Mouse (Mus musculus) gastrocnemius, adult 8-10 months (tissue): ENCODE data around the gene Itgb3. TPM values are rescaled to one million over a fixed set of nuclear protein-coding genes. Genes with fewer than 3 reads are reported as not detected.
A peak's percentile ranks its signal among the peaks of the same experiment; 100 is the strongest.

Experiments used
- DNase-seq, 2 experiments: peaks; one replicate each; pipeline ENCODE4 v3.0.0; 2022; ENCODE audit warnings: low spot score in 2 of 2
- total RNA-seq, 4 experiments: library from RNA; stranded (reverse); gene quantifications; 2 replicates each; pipeline ENCODE4 v1.2.4; 2022

Itgb3 gene
- total RNA-seq, 4 experiments from 2014 or later: 0.36 to 0.70 (median 0.54) TPM

DNA sequence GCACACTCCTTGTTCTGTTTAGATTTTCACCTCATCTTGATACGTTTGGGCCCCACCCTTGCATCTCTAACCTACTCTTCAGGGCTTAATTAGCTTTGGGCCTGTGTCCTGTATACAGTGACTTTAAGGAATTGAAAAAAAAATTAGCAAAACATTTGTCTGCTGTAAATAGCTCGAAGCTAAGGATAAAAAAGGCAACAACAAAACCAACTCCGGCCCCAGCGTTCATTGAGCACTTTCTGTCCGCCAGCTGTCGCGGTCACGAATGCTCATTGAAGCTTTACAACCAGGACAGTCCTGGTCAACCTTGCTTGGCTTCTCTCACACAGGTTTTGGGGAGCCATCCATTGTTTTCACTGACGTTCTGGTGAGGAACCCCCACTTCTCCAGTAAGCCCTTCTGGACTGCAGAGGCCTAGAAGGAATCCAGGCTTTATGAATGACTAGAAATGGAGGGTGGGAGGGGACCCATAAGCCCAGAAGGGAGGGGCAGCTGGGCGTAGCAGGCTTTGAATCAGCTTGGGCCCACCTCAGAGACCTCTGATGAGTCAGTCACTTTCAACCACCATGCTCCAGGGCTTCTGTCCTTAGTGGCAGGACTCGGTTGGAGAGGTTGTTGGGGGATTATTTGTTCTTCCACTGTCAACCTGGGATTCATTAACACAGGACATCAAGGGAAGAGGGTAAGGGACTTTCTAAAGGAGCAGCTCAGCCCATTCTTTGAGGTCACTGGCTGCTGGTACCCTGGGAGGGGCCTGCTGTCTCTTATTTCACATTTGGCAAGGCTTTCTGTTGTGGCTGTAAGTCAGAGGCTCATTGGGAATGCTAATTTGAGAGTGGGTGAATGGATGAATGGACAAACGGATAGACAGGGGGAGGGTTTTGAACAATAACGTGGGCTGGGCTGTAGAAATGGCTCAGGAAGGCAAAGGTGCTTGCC, 11.6 kb downstream of the Itgb3 start:
- DNase-seq: no peak

DNA sequence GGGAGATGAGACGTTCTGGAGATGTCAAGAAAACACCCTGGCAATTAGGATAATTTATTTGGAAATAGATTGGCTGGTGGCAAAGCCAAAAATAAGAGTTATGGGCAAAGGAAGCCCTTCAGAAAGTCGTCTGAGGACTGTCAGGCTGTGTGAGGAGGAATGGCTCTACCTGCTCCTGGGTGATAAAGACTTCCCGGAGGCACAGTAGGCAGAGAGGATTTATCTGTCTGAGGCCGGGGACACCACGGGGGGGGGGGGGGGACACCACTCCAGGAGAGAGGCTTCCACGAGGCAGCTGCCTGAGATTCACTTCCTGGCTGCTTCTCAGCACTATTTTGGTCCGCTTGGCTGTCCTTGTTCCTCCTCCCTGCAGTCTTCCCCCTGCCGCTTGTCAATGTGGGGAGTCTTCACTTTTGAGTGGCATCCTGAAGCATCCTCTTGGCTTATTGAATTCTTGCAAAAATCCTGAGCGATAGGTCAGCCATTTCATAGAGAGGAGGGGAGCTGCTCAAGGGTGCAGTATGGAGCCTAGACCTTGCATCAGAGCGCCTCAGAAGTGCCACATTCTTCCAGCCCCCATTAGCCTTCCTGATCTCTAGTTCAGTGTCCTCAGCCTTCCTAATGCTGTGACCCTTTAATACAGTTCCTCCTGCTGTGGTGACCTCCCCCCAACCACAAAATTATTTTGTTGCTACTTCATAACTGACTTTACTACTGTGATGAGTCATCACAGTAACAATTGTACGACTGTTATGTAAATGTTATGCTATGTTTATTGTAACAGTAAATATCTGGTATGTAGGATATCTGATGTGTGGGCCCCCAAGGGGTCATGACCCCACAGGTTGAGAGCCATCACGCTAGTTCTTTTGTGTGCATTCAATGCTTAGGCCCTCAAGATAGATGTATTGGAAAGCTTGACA, 14.5 kb downstream of the Itgb3 start:
- no peak for DNase-seq

DNA sequence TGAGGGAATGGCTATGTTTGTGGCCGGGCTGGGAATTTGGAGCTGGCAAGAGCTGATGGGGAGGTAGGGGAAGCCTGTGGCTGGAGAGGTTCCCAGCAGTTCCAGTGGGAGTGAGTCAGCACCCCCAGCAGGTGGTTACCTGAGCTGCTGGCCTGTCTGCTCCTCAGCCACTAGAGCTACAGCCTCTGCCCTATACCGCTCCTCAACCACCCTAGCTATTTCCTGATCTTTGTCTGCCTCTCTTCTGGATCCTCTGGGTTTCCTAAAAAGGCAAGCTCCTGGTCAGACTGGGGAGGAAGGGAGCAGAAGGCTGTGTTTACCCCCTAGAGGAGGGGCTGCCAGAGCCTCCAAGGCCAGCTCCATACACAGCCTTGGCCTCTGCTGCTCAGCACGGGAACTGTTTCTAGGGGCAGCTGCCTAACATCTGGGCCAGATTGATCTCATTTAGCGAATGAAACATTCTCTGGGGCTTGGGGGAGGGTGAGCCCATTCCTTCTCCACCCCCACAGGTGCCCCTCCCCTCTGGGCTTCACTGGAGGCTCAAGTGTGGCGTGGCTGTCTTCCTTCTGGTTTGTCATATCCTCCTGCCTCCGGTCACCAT, 17.1 kb downstream of the Itgb3 start:
- peak; percentile 46 to 54 for DNase-seq

DNA sequence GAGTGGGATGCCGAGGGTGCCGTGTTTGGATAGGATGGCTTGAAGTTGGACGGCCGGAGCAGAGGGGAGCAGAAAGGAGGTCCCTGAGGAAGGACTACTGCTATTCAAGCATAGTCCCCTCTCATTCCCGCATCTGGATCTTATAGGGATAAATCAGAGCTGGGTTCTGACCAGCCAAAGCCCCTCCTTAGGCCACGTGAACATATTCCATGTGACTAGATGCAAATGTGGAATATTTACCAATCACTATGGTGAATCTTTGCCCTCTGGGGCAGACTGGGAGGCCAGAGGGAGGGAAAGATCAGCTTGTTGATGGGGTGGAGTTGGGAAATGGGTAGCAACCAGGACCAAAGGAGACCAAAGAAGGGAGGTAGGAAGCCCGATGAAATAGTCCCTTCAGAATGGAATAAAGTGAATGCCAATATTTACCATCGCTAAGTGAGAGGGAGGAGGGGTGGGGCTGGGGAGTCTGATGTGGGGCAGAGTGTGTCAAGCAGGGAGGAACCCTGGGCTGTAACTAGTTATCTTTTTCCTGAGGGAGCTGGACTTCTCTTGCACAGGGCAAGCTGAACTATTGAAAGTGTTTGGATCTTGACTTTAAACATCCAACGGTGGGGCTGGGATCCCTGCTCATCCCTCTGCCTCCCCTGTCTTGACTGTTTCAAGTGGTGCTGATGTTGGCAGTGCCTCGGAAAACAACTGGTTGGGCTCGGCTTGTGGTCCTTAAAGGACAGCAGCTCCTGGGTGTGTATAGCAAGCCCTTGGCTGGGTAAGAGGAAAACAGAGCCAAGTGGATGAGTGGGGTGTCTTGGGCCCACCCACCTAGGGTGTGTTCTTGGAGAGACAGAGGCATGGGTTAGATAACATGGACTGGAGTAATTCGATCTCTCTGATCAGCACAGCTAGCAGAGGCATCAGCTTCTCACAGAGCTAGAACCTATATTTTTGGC, 17.9 kb downstream of the Itgb3 start:
- DNase-seq: peak; percentile 41 to 55

DNA sequence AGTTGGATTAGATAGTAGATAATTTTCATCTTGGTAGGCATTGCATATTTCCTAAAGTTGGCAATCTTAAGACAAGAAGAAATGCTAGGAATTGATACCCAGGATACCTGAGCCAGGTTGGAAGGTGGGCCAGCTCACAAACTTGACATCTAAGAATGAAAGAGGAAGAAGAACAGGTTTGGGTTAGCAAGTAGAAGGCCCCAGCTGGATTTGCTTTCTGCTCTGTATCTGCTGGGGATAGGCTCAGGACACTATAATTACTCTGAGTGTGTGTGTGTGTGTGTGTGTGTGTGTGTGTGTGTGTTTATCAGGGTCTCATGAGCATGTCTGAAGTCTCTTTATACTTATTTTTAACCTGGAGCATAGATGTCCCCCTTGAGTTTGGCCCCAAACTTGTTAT, 18.8 kb downstream of the Itgb3 start:
- no peak for DNase-seq

DNA sequence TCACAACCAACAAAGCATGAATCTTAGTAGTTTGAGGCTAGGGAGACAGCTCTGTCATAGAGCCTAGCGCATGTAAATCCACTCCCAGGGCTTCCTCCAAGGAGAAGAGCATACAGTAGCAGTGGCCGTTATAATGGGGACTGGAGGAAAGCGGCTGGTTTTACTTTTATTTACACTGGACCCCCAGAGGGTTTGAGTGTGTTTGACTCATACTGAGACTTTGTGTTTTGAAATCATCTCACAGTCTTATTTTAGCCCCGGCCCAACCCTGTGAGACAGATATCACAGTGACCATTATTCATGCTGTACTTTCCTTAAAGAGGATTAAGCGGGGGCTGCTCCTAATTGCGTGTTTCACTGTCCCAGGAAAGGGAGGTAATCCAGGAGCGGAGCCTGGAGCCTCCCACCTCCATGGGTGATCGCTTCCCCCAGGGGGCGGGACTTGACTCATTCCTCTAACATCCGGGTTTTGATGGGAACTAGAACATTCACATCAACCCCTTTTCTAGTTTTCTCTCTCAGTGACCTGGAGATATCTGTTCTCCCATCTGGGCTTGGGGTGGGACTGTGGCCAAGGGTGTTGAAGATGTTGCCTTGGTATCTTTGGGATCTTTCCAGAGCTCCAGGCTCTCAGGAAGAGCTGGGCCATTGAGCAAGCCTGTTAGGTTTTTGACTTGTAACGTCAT, 20.0 kb downstream of the Itgb3 start:
- DNase-seq: no peak

DNA sequence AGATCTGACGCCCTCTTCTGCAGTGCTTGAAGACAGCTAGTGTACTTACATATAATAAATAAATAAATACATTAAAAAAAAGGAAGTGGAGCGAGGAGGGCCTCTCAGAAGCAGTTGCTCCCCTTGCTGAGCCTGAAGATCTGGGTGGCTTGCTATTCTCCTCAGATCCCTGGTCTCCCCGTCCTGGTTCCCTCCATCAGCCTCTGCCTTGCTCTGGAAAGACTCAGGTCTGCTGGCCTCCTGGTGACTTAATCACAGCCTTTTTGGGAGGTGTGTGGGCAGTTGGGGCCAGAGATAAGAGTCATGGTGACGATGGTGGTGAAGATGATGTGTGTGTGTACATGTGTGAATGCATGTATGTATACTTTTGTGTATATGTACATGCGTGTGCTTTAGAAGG, 20.8 kb downstream of the Itgb3 start:
- DNase-seq: no peak

DNA sequence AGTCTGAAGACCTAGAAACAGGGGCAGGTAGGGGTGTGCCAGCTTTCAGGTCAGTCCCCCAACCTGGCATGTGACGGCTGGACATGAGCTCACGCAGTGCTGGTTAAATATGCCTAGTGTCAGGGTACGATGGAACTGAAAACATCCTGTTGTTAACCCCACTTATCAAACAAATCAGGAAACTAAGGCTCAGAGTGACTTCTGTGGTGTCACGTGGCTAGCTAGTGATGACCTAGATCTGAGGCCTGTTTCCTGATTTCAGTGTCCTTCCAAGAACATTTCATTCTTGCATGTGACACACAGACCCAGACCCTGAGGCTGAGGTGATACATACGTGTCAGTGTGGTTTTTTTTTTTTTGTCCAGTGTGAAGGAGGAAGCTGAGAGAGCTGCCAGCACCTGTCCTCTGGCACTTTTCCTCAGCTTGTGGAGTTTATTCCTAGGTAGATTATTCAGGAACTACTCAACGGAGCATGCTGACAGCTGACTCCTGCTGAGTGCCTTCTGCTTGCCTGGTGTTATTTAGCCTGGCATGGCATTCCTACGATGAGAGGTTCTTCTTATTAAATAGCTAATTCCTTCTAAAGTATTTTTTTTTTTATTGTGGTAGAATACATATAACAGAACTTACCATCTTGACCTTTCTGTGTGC, 22.5 kb downstream of the Itgb3 start:
- no peak for DNase-seq

DNA sequence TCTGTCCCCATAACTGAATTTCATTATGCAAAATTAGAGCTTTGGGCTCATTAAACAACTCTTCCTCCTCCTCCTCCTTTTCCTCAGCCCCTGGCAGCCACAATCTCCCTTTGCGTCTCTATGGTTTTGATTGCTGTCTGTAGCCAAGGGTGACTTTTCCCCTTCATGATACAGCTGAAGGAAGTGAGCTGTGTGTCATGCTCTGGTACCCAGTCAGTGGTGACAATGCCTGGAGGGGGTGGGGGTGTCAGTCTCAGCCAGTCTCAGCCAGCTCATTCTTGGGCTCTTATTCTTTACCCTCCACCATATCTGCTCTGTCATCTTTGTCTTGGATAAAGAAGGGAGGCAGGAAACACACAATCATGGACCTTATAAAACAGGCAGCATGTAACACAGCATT, 23.5 kb downstream of the Itgb3 start:
- no peak for DNase-seq

DNA sequence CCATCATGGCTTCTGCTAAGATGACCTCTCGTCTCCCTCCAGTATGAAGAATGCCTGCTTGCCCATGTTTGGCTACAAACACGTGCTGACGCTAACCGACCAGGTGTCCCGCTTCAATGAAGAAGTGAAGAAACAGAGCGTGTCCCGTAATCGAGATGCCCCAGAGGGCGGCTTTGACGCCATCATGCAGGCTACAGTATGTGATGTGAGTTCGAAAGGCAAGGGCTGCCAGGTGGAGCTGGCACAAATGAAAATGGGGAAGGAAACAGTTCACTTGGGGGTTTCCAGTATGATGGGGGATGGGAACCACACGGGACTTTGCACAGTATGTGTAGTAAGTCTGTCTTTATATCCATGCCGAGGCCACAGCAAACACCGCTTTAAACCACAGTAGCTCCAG, 29.2 kb downstream of the Itgb3 start:
- no peak for DNase-seq

DNA sequence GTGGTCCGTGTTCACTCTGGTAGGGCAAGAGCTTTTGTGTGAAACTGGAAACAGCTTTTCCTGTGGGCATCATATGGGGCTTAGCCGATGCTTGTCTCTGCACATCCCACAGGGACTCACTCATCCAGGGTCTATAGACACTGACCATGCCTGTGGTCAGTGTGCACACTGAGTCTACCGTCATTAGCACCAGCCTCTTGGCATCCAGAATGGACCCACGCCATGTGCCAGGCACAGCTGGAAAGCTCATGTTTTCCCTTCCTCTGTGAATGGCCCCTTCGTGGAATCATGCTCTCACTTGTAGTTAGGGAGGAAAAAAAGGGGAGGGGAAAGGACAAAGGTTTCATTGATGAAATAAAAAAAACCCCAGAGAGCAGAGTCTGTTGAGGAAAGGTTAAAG, 30.2 kb downstream of the Itgb3 start:
- no peak for DNase-seq

DNA sequence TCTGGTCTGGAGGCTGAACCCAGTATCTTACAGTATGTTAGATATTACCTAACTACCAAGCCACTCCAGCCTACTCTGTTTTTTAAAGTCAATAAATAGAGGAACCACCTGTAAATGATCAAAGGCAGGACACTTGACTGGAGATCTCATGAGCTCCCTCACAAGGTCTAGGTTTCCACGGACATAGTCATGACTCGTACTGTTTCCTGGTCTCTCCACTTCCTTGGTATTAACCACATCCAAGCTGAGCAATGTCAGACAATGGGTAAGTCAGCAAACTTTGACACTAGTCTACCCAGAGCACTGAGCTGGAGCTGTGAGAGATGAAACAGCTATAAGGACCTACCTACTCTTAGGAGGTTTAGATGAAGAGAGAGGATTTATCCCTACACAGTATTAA, 31.1 kb downstream of the Itgb3 start:
- DNase-seq: no peak

DNA sequence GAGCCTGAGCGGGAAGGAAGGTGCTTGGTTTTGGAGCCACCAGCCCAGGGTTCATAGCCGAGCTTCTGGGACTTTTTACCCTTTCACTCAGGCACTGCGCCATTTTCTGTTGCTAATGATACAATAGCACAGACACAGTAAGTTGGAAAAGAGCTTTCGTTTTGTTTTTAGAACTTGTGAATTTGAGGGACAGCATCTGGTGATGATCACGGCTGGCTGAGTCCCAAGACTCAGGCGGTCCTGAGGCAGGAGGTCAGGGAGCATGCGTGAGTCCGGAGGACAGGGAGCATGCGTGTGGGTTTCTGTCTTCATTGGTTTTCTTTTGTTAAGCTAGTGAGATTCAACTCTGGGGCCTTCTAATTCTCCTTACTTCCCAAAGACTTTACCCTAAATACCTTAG, 31.8 kb downstream of the Itgb3 start:
- DNase-seq: no peak

DNA sequence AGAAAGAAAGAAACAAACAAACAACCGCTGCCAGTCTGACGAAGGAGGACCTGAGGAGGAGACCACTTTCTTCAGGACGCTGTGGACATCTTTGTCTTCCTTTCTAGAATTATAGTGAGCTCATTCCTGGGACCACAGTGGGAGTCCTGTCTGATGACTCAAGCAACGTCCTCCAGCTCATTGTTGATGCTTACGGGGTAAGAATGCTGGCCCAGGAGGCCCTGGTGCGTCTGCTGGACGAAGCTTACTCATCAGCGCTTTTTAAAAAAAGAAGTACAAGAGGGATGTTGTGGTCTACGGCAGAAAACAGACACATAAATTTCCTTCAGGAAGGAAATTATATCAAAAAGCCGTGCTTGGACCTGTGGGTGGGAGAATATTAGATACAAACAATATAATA, 33.1 kb downstream of the Itgb3 start:
- DNase-seq: no peak

DNA sequence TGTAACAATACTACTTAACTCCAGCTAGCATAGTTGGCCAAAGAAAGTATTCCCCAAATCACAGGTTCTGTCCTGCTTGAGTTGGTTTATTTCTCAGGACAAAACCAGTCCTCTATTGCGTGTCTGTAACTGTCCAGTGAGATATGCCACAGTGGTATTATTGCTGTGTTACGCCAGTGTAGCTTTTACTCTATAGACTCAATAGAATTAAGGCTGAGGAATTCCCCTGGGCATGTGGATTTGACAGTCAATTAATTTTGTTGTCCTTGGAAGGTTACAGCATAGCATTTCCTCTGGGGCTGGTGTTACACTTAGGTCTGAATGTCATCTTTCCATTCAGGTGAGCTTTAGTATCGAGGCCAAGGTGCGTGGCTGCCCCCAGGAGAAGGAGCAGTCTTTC, 35.4 kb downstream of the Itgb3 start:
- no peak for DNase-seq

DNA sequence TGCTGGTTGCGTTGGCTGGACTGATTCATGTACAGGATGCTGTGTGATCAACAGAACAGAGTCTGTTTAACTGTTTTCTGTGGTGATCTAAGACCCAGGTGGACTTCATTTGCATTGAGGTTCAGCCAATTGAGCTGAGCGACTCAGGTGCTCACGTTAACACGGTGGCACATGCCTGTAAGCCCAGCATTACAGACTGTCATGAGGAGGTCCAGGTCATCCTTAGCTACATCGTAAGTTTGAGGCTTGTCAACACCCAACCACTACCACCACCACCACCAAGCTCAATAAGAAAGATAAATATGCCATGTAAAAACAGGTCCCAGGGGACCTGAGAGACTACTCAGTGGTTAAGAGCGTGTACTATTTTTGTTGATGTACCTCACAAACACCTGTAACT, 37.6 kb downstream of the Itgb3 start:
- no peak for DNase-seq

DNA sequence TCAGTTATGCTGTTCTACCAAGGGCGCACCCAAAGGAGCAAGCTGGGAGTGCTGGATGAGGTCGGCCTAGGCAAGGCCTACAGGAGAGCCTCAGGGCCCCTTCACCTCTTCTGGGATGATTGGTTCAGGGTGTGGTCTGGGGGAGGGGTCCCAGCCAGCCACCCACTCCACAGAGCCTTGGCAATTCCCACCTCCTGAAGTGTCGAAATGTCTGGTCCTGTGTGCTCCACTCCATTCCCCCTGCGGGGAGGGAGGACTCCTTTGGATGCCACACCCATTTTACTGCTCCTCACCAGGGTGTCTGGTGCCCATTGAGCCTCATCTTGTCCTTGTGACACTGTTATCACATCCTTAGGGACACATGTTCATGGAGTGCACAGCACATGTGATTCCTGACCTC, 38.4 kb downstream of the Itgb3 start:
- DNase-seq: no peak

DNA sequence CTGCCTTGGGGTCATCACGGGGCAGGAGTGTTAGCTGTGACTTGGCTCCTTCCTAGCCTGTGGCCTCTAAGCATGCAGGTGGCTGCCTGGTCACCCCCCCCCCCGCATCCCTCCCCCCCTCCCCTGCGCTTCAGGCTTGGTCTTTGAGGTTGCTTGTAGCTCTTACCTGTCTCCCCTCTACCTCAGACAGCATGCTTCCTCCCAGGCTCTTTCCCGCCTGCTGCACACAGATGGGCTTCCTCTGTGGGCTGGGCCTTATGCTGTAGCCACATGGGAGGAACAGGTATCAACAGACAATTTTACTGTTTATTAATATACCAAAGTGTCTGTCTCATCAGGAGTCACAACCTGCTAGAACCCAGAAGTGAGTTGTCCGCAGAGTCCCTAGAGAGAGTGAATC, 38.8 kb downstream of the Itgb3 start:
- DNase-seq: no peak

DNA sequence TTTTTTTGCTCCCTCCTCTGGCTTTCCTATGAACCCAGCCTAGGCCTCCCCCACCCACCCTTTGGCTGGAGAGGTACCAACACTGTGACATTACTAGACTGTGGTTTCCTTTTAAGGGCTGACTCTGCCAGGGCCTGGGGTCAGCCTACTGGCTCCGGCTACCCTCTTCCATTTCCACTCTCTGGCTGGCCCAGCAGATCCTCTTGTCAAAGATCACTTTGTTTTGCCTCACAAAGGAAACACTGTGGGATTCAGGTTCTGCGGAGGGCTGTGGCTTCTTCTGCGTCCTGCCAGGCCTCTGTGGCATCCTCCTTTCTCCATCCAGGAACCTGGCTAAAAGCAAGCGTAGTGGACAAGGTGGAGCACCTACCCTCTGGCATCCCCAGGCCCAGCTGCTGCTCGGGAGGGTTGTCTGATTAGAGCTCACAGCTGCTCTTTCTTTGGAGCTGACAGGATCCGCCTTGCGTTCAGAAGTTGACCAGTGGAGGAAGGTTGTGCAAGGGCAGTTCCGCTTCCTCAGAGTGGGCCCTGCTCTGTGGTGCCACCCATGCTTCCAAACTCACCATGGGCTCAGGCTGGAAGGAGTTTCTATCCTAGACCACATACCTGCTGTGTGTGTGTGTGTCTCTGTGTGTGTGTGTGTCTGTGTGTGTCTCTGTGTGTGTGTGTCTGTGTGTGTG, 39.5 kb downstream of the Itgb3 start:
- no peak for DNase-seq
